Mouse (Mus musculus) heart, postnatal 0 days (tissue): ENCODE measurements around the gene Macf1. TPM values are rescaled to one million over a fixed set of nuclear protein-coding genes. Genes with fewer than 3 reads are reported as not detected.

Experiments
- ATAC-seq: fragments of 200-750 bp; cut with Nextera tagmentation; 2 replicates; pipeline ENCODE4 v1.8.0; 2017; ENCODE audit warnings: low read depth, moderate number of reproducible peaks, moderate library complexity; ENCODE audit not compliant: insufficient read depth
- DNase-seq: peaks from one replicate; pipeline ENCODE4 v3.0.0-alpha.2; 2016; ENCODE audit warnings: low spot score
- H3K27ac ChIP-seq: fragments of 300-500 bp; sonication (generic); 2 replicates; pipeline ENCODE4 v1.5.1; 2014; ENCODE audit warnings: low read depth, mild to moderate bottlenecking
- H3K27me3 ChIP-seq: fragments of 300-500 bp; sonication (generic); 2 replicates; pipeline ENCODE4 v1.6.1; 2014; ENCODE audit warnings: low read length, mixed read lengths; ENCODE audit not compliant: control insufficient read depth, insufficient read depth
- H3K36me3 ChIP-seq: fragments of 300-500 bp; sonication (generic); replicated peaks from 2 replicates; pipeline ENCODE4 v1.6.1; 2014; ENCODE audit warnings: low read length, mixed read lengths; ENCODE audit not compliant: control insufficient read depth, insufficient read depth
- H3K4me1 ChIP-seq: fragments of 300-500 bp; sonication (generic); 2 replicates; pipeline ENCODE4 v1.6.1; 2014; ENCODE audit warnings: antibody characterized with exemption; ENCODE audit not compliant: control insufficient read depth, insufficient read depth
- H3K4me2 ChIP-seq: fragments of 300-500 bp; sonication (generic); 2 replicates; pipeline ENCODE4 v1.6.1; 2014; ENCODE audit warnings: low read depth, mild to moderate bottlenecking, low read length, moderate library complexity
- H3K4me3 ChIP-seq: fragments of 300-500 bp; sonication (generic); 2 replicates; pipeline ENCODE4 v1.5.1; 2014; ENCODE audit warnings: low read depth, low read length
- H3K9ac ChIP-seq: fragments of 300-500 bp; sonication (generic); replicated peaks from 2 replicates; pipeline ENCODE4 v1.6.1; 2014; ENCODE audit warnings: low read depth, low read length, mixed read lengths
- H3K9me3 ChIP-seq: fragments of 300-500 bp; sonication (generic); replicated peaks from 2 replicates; pipeline ENCODE4 v1.6.1; 2016; ENCODE audit warnings: low read length; ENCODE audit not compliant: control insufficient read depth
- CTCF ChIP-seq: IDR thresholded peaks from 2 replicates; pipeline ENCODE4 v1.5.1; 2016; ENCODE audit warnings: antibody characterized with exemption, control low read depth, low read depth
- EP300 ChIP-seq: IDR thresholded peaks from 2 replicates; pipeline ENCODE4 v1.6.1; 2016; ENCODE audit warnings: antibody characterized with exemption, low read depth
- WGBS: fragments of 180-500 bp; shearing (Covaris S2); extraction: QIAGEN DNeasy Blood & Tissue Kit; methylation state at CpG from one replicate; pipeline ENCODE4 v1.1.7; 2014; 5-methylcytosine and 5-hydroxymethylcytosine counted together
- polyA plus RNA-seq: library from polyadenylated mRNA; unstranded; fragments of >200 nt; fragmentation: Nextera tagmentation; extraction: Ambion mirVana; gene quantifications from 2 replicates; pipeline ENCODE4 v1.2.1, GENCODE M21; 2015
- total RNA-seq: library from RNA; depleted of rRNA; stranded (reverse); fragments of >200 nt; gene quantifications from 2 replicates; pipeline ENCODE4 v1.2.3, GENCODE M21; 2014; ENCODE audit warnings: low replicate concordance

The Macf1 gene
- total and polyA plus RNA-seq, 2 experiments from 2014 or later, result 41.4 to 236 TPM

DNA sequence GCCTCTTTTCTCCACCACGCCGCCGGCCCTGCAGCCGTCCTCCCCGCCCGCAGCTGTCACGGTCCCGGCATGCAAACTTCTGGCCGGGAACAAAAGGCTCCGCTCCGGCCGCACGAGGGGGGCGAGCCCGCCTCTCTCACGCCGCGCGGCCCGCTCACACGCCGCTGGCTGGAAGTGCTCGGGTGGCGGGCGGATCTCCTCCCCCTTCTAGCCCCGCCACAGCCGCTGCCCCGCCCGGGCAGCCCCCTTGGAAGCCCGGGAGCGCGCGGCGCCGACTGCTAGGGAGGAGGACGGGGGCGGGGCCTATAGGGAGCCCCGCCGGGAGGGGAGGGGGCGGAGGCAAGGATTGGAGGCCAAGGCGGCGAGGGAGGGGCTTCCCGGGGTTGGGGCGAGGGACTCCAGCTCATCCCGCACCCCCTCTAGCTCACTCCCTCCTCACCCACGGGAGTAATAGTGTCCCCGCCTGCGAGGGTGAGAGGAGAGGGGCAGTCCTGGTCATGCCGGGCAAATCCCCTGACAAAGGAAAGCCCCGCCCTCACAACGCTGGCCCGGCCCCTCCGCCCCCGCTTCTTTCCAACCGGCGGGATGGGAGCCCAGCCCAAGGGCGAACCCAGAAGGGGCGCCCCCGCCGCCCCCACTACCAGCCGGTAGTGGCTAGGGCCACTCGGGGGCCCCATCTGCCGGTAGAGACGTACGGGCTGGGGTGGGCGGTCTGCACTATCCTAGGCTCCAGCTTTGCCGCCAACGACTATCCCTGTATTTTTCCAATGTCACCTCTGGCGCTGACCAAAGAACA is 272.2 kb downstream of the Macf1 start:
- Histone ChIP-seq H3K9ac (peak overlapping the region; percentile 83), H3K4me2 (peak overlapping the region; percentile 85), H3K27me3 (no peaks in the 10 kb centered on the region), H3K4me3 (peak overlapping the region; percentile 76), H3K36me3 (peaks cover 10% of the 10 kb centered on the region; the same call in 1 of the 2 replicates), H3K9me3 (no peaks in the 10 kb centered on the region), H3K27ac (peak overlapping the region; percentile 99), H3K4me1 (peaks cover 67% of the 10 kb centered on the region)
- TF ChIP-seq EP300 (peak; percentile 37), CTCF (no peak)
- 0% methylated on average over 66 of the region's 69 CpGs for WGBS
- peak; percentile 92 for ATAC-seq
- peak; percentile 99 for DNase-seq

DNA sequence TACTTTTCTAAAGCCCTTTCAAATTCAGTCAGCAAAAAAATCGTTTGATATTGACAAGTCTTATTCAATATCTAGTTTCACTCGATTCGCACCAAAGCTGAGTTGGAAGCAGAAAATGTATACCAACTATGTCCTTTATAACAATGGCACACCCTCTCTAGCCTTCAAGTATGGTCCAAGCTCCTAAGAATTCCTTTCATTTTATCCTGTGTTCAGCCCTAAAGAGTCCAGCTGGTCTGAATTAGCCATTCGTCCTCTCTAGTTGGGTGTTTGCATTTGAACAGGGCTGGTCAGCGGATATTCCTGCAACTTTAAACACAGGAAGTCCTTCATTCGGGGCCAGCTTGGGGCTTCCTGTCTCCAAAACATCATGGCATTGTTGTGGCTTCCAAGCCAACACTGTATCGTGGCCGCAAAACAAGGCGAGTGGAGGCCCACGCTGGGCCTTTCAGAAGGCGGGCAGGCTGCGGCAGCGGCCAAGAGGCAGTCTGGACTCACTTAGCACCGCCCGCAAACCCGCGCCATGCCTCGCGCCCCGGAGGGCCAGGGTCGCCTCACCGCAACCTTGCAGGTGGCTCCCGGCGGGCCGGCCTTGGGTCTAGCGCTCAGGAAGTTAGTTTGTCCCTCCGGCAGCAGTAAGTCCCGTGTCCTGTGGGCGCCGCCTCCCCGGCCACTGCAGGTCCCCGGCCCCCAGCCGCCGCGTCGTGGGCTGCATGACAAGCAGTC is 273.0 kb downstream of the Macf1 start:
- Histone ChIP-seq H3K36me3 (peaks cover 10% of the 10 kb centered on the region; the same call in 1 of the 2 replicates), H3K4me2 (peak overlapping the region; percentile 85), H3K4me3 (peak overlapping the region; percentile 76), H3K9ac (peak overlapping the region; percentile 83), H3K9me3 (no peaks in the 10 kb centered on the region), H3K27me3 (no peaks in the 10 kb centered on the region), H3K27ac (peak overlapping the region; percentile 99), H3K4me1 (peaks cover 66% of the 10 kb centered on the region)
- no peak for TF ChIP-seq CTCF
- peak; percentile 14; the same call in 1 of the 2 replicates for TF ChIP-seq EP300
- peak; percentile 41 for DNase-seq
- peak; percentile 15 for ATAC-seq
- WGBS, result 2% methylated on average over 35 of the region's 36 CpGs

DNA sequence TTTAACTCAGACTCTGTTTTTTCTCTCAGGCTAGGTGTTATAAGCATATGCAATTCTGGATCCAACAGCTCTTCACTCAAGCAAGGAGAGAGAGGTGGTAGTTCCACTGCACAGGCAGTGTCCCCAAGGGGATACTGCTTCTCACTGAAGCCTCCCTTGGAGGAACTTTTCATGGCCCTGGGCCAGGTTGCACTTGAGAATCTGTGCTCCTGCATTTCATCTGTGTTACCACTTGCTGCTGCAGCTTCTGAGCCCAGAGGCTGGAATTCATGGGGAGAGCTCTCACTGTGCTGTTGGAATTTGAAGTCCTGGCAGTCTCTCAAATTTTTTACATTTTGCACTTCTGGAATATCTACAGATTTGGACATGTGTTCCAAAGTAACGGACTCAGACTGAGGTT is 274.4 kb downstream of the Macf1 start:
- H3K4me1 ChIP-seq, result peaks cover 74% of the 10 kb centered on the region
- H3K4me2 ChIP-seq, result peak overlapping the region; percentile 85
- peaks cover 10% of the 10 kb centered on the region; the same call in 1 of the 2 replicates for H3K36me3 ChIP-seq
- H3K9me3 ChIP-seq, result no peaks in the 10 kb centered on the region
- H3K27me3 ChIP-seq, result no peaks in the 10 kb centered on the region
- WGBS, result 10% methylated on average over 1 of the region's 1 CpGs
- peak overlapping the region; percentile 99 for H3K27ac ChIP-seq
- peak; percentile 66; the same call in 1 of the 2 replicates for TF ChIP-seq EP300
- no peak for TF ChIP-seq CTCF
- peak overlapping the region; percentile 76 for H3K4me3 ChIP-seq
- 0 out of 2 replicates have a peak overlapping the region, but pooled peaks have one; percentile 83 for H3K9ac ChIP-seq
- ATAC-seq (peak; percentile 15; the same call in 1 of the 2 replicates), DNase-seq (peak; percentile 89)

DNA sequence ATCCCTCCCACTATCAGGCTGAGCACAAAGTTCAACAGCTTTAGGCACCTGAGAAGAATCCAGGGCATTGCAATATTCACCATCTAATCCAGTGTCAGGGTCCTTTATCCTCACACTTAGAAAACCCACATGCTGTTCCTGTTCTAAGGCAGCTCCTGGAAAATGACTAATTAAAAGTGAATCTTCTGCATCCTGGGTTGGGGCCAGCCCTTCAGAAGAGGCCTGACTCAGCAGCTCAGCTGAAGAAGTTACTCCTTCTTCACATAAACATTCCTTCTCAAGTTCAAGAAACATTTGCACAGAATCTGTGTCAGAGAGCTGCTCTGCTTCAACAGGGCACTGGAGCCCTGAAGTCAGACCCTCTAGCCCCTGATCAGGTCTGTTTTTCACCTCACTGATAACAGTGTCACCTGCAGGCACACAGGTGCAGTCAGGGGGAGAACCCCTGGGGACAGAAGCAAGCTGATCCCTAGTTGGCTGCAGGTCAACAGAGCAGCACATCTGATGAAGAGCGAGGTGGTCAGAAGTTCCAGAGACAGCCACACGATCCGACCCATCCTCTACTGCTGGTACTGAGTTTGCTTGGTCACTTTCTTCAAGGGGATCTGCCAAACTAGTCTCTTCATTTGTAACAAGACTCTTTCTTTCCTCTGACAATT is 275.0 kb downstream of the Macf1 start:
- Histone ChIP-seq H3K4me2 (peak overlapping the region; percentile 85), H3K9ac (peak overlapping the region; percentile 35; the same call in 1 of the 2 replicates), H3K4me3 (peak overlapping the region; percentile 76), H3K4me1 (peaks cover 73% of the 10 kb centered on the region), H3K27me3 (no peaks in the 10 kb centered on the region), H3K9me3 (no peaks in the 10 kb centered on the region), H3K27ac (peak overlapping the region; percentile 99), H3K36me3 (peaks cover 10% of the 10 kb centered on the region; the same call in 1 of the 2 replicates)
- TF ChIP-seq CTCF (no peak), EP300 (no peak)
- WGBS, result 47% methylated on average over 3 of the region's 3 CpGs
- ATAC-seq (no peak), DNase-seq (no peak)

DNA sequence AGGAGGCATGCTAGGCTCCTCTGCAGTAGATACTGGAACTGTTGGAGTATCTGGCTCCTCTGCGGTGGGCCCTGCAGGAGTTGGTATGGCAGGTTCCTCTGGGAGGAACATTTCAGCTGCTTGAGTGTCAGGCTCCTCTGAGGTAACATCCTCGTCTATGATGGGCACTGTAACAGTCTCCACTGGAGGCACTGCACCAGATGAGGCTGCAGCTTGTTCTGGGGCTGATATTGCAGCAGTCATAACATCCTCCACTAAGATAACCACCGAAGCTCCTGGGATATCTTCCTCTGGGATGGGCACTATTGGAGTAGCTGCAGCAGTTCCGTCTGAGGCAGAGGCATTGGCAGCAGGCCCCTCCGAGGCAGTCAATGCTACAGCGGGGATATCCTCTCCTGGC is 276.4 kb downstream of the Macf1 start:
- Histone ChIP-seq H3K9ac (peak overlapping the region; percentile 16; the same call in 1 of the 2 replicates), H3K4me1 (peaks cover 67% of the 10 kb centered on the region), H3K27ac (peak overlapping the region; percentile 59), H3K36me3 (peaks cover 10% of the 10 kb centered on the region; the same call in 1 of the 2 replicates), H3K4me2 (peak overlapping the region; percentile 85), H3K4me3 (peak overlapping the region; percentile 36), H3K9me3 (no peaks in the 10 kb centered on the region), H3K27me3 (no peaks in the 10 kb centered on the region)
- ATAC-seq (no peak), DNase-seq (no peak)
- TF ChIP-seq EP300, result no peak
- TF ChIP-seq CTCF, result no peak
- WGBS, result 19% methylated on average over 6 of the region's 6 CpGs
